Mouse (Mus musculus) gastrocnemius, postnatal 25 days (tissue): ENCODE data around the gene Hsp90aa1. TPM values are rescaled to one million over a fixed set of nuclear protein-coding genes. Genes with fewer than 3 reads are reported as not detected.
"Not testable (repeated sequence)": the region's sequence is repeated elsewhere in the genome, so short reads cannot be mapped to it uniquely, and the experiment has no call there.

Experiments used
- DNase-seq: peaks from one replicate; pipeline ENCODE4 v3.0.0; 2022
- total RNA-seq, 2 experiments: library from RNA; stranded (reverse); gene quantifications; 1 replicate in 1 of 2; 2 replicates in 1 of 2; pipeline ENCODE4 v1.2.3; 2021

Gene Hsp90aa1
- total RNA-seq, 2 experiments from 2014 or later, result 48.5 to 51.3 TPM

DNA sequence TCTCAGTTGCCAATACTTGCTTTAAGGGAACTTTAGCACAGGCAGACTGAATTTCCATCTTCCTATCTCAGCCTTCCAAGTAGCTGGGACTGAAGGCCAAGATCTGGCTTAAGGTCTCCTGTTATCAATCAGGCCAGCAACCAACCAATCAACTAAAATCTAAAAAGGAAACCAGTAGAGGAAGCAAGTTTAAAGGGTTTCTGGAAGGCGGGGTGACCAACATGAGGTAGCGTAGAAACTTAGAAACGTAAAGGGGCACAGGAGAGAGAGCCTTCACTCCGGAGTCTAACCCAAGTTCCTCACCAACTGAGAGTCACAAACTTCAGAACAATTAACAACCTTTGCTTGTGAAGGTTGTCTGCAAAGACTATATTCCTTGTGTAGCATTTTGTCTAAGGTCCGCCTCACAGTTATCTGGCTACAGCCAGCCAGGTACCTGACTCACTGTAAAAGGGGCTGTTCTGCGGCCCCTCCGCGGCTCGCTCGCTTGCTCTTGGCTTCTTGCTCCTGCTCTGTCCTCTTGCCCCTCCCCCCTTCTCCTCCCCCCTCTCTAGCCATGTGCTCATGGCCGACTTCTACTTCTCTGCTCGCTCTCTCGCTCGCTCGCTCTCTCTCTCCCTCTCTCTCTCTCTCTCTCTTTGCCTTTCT, 3.9 kb downstream of the Hsp90aa1 start:
- no peak for DNase-seq

- DNase-seq, result no peak
Observed at GRCm38 (mm10) chr12:110698080-110698479, 4.4 kb downstream of the Hsp90aa1 start.

DNA sequence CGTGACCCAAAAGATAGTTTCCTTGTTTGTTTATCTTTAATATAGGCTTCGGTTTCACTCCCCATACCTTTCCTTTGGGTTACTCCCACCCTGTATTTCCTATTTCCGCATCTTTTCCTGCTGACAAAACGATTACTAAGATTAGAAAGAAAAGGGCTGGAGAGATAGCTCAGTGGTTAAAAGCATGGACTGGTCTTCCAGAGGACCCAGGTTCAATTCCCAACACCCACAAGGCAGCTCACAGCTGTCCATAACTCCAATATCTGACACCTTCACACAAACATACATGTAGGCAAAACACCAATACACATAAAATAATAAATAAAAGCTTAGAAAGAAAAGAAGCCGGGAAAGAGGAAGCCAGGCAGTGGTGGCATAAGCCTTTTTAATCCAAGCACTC, 5.1 kb downstream of the Hsp90aa1 start:
- DNase-seq, result no peak

- no peak for DNase-seq
Observed at GRCm38 (mm10) chr12:110696975-110697400, 5.5 kb downstream of the Hsp90aa1 start.

- DNase-seq, result peak; percentile 97
Observed at GRCm38 (mm10) chr12:110696173-110696974, 6.2 kb downstream of the Hsp90aa1 start.

DNA sequence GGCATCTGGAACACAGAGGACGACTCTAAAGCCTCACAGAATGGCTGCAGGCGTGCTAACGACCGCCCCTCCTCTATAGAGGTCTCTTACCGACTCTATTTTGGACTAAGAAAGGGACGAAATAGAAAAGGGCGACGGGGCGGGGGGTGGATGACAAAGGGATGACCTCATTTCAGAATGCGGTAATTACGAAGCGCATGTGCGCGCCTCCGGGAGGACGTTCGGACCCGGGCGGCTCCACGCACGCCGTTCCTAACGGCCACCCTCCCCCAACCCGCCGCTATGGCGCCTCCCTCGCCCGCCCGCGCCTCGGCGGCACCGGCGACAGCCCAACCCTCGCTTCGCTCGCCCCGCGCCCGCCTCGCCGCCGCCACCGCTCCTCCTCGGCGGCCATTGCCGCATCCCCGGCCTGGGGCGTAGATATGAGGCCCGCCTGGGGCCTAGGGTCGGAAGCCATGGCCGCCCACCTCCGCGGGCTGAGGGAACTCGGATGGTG, 6.8 kb downstream of the Hsp90aa1 start:
- no peak for DNase-seq

- DNase-seq, result not testable (repeated sequence)
Observed at GRCm38 (mm10) chr12:110693378-110693777, 9.2 kb downstream of the Hsp90aa1 start.

DNA sequence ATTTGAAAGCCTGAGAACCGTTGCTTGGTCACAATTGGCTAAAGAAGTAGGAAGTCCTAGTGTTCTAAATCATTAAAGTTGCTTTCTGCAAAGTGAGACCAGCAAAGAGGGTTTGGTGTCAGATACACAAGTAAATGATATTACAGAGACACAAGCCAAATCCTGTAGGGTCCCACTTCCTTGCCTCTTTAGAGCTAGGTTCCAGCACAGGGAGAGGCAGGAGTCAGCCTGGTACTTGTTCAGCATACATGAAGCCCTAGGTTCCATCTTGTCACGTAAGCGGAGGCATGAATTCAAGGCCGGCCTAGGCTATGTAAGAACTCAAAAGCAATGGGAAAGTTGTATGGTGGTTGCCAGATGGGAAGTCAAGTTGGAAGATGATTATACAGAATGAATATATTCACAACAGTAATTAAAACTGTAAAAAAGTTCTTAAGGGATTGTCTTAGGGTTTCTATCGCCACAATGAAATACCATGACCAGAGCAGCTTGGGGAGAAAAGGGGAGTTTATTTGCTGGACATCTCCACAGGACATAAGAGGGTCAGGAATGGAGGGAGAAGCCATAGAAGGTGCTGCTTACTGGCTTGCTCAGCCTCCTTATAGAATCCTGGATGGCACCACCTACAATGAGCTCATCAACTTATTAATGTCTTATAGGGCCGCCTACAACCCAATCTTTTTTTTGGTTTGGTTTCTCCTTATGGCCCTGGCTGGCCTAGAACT, 12.4 kb downstream of the Hsp90aa1 start:
- no peak for DNase-seq

- not testable (repeated sequence) for DNase-seq
Observed at GRCm38 (mm10) chr12:110688921-110689320, 13.6 kb downstream of the Hsp90aa1 start.

- no peak for DNase-seq
Observed at GRCm38 (mm10) chr12:110687894-110688734, 14.4 kb downstream of the Hsp90aa1 start.

GRCm38 (mm10) chr12:110683580-110683979, 18.9 kb downstream of the Hsp90aa1 start:
- DNase-seq, result no peak

- no peak for DNase-seq
Observed at GRCm38 (mm10) chr12:110682561-110683299, 19.8 kb downstream of the Hsp90aa1 start, which contains the start of gene 1700001K19Rik. TSS of gene 1700001K19Rik (minus strand) at chr12:110682619.

DNA sequence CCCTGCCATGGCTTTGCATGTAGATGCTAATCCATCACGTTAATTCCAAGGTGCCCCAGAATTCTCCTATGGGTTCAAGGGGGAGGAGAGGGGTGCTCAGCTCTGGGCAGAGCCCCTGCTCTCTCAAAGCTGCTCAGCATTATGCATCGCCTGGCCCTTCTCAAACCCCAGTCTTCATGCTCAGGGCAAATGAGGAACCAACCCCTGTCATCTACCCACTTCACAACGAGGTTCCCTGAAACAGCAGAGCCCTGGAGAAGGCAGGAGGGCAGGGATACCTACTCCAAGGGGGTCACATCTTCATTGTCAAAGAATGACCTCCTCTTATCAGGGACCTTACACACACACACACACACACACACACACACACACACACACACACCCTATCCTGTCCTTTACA, 20.6 kb downstream of the Hsp90aa1 start:
- no peak for DNase-seq

- no peak for DNase-seq
Observed at GRCm38 (mm10) chr12:110681191-110681590, 21.3 kb downstream of the Hsp90aa1 start.

- DNase-seq, result no peak
Observed at GRCm38 (mm10) chr12:110674243-110674642, 28.3 kb downstream of the Hsp90aa1 start.

DNA sequence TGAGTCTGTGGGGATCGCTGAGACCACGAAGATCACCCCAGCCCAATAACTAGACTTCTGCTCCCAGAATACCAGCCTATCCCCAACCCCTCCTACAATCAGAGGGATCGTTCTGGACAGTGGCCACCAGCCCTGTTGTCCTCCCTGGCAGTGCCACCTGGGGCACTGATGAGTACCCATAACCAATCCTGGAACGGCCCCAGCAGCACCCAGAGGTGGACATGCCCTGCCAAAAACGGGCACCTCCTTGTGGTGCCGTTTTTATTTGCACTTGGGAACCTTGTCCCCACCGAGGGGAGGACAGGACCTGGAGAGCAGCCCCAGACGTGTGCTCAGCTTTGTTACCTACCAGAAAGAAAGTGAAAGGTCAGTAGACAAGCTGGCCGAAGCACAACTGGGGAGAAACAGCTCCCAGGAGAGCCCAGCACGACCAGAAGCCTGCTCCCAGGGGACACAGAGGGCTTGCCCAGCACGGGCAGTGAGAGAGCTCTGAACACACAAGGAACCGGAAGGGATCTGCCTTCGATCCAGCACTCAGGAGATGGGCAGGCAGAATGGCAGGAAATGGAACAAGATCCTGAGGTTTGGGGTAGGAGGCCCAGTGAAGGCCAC, 35.0 kb downstream of the Hsp90aa1 start:
- no peak for DNase-seq

DNA sequence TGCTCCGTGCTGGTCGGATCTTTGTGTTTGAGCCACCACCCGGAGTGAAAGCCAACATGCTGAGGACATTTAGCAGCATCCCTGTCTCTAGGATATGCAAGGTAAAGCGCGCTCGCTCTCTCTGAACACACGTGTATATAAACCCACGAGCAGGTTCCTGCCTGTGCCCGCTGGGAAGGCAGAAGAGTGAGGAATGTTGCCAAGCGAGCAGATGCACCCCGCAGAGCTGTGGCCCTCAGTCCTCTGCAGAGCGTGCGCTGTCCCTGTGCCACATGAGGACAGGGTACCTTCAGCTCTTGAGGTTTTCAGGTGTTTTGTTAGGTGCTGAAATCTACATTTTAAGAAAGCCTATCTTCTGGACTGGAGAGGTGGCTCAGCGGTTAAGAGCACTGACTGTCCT, 40.8 kb downstream of the Hsp90aa1 start:
- DNase-seq, result no peak

DNA sequence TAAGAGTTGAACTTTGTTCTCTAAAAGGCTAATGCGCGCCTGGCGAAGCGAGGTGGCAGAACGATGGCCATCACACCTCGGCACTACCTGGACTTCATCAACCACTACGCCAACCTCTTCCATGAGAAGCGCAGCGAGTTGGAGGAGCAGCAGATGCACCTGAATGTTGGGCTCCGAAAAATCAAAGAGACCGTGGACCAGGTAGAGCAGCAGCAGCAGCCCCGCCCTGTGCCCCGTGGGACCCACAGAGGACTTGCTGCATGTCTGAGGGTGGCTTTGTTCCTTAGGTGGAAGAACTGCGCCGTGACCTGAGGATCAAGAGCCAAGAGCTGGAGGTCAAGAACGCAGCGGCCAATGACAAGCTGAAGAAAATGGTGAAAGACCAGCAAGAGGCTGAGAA, 51.1 kb downstream of the Hsp90aa1 start:
- DNase-seq, result no peak

GRCm38 (mm10) chr12:110650241-110650641, 52.3 kb downstream of the Hsp90aa1 start:
- no peak for DNase-seq
